Mouse (Mus musculus): ENCODE data around the gene Gpr87. TPM values are rescaled to one million over a fixed set of nuclear protein-coding genes. Genes with fewer than 3 reads are reported as not detected.
"Not testable (repeated sequence)": the region's sequence is repeated elsewhere in the genome, so short reads cannot be mapped to it uniquely, and the experiment has no call there.

The Gpr87 gene
- polyA plus RNA-seq, 2 experiments from 2014 or later, result not detected

DNA sequence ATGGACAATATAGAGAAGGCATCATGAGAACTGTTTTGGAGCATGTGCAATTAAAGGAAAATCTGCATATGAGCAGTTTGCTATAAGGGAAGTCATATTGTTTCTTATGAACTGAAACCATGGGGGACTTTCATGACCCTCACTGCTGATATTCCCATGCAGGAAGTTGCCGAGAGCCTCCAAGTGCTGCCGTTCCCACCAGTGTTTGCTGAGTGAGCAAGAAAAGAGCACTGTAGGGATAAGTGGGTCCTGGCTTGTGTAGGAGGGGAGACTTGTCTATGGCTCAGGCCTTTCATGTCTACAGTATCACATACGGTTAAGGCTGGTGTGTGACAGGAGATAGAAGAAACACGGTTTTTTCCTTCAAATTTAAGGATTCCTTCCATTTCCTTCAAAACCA is 9.2 kb downstream of the Gpr87 start:
- ATAC-seq, result no peak

DNA sequence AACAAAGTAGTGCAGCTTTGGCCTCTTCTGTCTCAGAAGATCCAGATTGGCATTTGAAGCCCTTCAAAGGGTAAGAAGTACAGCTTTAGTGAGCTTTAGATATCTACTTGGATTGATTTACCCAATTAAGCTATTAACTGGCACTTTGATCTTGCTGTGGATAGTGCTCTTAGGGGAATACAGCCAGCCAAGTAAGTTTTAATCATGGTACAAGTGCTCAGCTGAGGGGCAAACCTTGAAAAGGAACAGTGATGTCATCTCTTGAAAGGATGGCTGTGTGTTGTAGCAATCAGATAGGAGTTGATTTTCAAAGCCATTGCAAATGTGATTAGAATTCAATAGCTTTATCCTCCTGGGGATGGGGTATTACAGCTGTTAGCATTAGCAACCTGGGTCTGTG is 12.8 kb downstream of the Gpr87 start:
- no peak for ATAC-seq

DNA sequence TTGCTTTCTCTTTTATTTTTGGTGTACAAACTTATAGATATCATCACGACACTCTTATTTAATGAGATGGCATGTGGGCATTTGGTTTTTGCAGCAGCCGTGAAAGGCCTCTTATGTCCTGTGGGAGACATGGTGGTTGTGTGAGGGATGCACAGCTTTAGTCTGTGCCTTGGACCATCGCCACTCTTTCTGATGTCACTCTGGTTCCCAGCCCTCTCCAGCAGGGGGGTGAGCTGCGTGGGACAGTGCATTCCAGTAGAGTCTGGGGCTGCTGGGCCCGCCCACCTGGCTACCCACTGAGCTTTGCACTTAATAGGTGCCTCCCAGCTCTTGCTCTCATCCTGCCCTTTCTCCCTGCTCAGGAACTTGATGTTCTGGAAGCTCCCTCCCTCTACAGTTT is 13.8 kb downstream of the Gpr87 start:
- ATAC-seq, result no peak

DNA sequence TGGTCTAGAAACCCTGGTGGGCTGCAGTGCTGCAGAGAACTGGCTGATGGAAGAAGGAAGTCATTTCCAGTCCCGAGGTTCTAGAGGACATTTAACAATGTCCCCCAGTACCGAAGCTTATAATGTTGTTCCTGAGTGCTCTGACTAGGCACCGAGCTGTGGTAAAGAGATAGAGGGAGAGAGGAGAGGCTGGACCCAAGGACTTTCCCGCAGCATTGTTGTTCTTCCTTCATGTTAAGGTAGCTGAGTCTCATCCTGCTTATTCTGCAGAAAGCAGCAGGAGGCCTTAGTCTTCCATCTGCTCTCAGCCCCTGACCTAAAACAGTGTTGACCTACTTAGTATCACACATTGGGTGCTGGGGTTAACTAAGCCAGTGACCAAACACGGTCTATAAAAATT is 18.0 kb downstream of the Gpr87 start:
- no peak for ATAC-seq

DNA sequence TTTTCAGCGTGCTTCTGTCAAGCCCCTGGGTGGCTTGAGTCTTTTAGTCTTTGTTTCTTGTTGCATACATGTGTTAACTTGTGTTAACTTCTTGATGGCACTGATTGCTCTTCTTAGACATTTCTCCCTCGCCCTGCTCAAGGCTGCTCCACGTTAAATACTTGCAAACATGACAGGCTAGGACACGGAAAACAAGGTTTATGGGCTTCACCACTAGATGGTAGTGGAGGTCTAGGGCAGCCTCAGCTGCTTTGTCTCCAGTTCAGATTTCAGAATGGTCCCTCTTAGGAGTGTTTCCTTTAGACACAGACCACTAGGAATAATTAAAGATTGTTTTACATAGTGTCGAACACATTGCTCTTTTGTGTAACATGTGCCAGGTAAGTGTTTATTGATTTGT is 19.7 kb downstream of the Gpr87 start:
- ATAC-seq, result peak; percentile 58

DNA sequence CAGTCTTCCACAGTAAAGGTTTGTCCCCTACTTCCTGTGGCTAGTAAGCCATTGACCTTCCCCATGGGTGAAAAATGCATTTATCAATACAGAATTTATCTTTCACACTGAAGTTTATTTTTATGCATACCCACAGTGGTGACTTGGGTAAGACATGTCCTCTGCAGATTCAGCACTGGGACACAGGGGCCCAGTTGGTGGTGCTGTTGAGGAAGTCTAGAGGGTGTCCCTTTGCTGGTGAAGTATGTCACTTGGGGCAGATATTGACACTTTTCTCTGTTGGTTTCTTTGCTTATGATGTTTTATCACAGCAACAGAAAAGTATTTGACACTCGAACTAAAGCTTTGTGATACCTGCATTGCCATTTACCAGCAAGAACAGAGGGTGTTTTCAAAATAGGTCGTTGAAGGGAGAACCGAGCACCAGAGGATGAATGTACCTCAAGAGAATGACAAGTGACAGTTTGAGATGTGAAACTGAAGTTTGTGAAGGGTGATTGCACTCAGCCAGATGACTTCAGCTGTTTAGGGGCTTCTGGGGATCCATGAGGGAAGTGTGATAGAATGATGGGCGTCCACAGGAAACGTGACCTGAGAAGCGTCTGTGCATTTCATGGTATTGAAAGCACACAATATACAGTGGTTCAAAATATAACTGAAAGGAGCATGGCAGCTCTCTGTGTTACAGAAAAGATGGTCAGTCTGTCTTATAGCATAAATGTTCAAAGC is 20.3 kb downstream of the Gpr87 start:
- ATAC-seq, result no peak

DNA sequence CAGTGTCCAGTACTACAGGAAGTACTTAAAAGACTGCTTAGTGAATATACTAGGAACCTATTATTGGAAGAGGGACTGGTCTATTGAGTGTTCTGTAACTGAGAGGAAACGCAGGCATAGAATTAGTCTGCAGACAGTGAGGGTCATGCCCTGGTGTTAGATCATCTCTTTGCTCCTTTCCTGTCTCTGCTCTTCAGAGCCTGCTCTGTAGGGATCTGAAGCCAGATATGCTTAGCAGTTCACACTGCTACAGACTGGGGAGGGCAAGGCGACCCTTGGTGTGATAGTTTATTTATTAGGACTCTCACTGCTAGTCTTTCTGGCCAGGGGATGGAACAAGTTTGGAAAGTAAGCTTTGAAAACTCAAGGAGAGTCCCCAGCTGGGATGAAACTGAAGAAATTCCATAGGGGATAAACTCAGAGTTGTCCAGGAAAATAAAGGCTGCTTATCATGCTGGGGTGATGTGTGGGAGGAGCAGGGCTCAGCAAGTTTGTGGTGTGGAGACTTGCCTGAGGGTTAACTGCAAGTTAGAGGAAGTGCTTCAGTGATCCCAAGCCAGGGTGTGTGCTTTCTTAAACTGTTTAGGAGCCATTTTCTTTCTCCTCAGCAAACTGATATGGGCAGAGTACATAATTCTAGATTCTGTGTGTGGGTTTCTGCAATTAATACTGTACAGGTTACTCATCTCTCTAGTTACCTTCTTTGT is 24.8 kb downstream of the Gpr87 start:
- no peak for ATAC-seq

DNA sequence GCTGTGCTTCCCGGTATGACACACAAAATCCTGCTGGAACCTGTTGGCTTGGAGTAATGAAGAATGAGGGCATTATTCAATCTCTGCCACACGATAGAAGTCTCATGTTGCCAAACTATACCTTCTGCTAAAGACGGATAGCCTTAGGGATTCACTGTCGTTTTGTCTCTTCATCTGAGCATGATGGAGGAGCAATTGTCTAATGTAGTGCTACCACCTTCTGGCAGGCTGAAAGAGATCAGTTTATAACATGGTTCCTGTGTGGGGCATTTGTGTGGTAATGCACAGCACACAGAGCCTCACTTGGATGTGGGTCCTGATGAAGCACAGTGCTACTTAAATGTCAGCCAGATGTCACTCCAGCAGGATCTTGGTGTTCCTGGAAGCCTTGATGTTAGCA is 25.7 kb downstream of the Gpr87 start:
- ATAC-seq, result no peak

DNA sequence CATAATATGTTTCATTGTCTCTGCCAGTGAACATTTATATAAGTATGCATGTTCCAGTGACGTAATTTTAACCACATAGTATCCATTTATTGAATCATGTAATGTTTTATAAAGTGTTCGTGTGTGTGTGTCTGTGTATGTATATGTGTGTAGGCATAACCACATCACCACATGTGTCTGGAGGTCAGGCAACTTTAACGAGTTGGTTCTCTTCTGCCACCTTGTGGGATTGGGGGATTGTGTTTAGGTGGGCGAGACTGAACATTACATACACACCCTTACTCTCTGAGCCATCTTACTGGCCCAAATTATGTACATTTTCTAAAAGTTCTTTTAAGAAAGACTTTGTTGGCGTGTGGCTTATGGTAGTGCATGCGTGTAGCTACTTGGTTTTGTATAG is 26.4 kb downstream of the Gpr87 start:
- no peak for ATAC-seq

DNA sequence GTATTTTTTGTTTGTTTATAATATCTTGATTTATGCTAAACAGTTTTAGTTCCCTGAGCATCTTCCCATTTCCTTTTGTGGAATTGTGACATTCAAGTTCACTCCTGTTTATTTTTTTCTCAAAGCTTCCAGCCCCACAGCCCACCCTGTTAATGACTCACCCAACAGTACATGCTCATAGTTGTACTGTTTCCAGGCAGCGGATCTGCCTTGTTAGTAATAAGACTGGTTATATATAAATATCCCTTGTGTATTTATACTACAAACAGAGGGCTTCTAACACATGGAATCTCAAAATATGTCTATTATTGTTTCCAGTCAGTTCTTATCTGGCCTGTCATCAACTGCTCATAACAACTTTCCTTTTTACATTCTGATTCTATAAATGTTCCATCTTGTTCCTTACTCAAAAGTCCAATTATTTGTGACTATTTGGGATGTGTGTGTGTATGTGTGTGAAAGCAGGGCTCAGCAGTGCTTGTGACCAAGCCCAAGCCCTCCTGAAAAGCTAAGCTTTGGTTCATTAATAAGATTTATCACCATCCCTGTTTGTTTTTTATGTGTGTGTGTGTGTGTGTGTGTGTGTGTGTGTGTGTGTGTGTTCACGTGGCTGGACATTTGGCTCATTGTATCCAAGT is 27.4 kb downstream of the Gpr87 start:
- no peak for ATAC-seq

DNA sequence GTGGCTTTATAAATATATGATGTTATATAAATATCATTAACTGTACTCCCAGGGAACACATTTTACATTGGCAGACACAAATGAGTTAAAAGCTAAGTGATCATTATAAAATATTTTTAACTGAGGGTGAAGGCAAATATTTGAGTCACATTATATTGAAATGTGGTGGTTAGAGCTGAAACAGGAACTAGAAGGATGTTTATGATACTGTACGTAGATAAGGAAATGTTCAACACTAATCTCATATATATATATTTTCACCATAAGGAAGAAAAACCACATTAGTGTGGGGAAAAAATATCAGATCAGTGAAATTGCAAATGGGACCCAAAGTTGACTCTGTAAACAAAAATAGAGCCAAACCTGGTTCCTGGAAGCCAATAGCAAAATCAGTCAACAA is 34.4 kb downstream of the Gpr87 start:
- no peak for ATAC-seq

DNA sequence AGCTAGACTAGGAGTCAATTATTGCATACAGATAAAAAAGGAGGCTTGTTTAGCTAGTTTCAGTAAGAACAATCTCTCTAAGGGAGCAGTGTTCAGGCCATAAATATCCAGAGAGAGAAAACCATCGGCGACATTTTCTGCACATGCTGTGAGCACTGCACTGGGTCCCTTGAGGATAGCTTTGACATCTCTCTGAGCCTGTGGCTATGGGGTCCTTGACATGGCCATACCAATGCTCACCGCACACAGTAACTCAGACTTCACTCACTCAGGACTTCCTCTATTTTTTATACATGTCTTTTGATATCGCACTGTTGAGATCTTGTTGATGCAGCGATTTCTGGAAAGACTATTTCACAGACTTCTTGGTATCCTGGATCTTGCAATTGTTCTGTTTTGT is 37.9 kb downstream of the Gpr87 start:
- ATAC-seq, result no peak

DNA sequence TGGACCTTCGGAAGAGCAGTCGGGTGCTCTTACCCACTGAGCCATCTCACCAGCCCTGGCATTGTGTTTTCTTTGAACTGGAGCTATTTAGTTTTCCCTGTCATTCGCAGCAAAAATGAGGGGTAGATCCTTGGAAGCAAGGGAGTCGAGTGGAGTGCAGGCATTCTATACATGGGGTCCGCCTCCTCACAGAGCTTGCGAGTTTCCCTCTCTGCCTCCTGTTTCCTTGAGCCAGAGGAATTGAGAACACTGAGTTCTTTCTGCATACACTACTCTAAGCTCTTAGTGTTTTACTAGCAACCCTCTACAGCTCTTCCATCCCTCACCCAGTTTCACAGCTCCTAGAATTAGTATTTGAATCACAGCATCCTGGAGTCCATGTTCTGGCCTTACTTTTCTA is 39.5 kb downstream of the Gpr87 start:
- no peak for ATAC-seq

DNA sequence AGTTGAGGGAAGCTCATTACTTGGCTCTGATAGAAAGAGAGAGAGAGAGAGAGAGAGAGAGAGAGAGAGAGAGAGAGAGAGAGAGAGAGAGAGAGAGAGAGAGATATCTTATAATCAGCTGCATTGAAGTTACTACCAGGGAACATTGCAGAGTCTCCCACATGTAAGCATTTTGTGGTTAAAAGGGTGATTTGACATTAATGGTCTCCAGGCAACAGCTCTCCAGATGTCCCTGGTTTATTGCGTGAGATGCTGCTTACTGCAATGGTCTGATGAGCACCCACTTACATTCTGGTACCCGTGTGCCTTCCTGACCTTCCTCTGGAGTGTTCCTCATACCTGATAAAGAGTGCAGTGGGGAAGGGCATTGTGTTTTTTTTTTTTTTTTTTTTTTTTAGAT is 40.0 kb downstream of the Gpr87 start:
- ATAC-seq, result no peak

DNA sequence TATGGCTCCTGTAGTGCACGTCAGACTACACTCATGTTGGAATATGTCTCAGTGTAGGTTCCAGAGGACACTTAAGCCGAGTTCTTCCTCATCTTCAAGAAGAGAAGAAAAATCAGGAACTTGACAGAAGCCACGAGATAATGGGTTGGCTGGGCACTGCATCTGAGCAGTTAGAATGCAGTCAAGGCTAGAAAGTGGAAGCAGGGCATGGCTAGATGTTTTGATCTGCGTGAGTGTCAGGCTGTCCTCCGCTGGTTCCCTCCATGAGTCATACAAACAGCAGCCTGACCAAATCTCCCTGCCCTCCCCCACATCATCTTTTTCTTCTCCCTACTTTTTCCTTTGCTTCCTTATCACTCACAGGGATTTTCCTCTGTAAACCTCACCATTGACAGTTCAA is 41.5 kb downstream of the Gpr87 start, which contains the start of gene P2ry14:
Gene P2ry14 (minus strand): TSS at position 195 of the 400 bp plus-strand sequence.
- ATAC-seq, result no peak

DNA sequence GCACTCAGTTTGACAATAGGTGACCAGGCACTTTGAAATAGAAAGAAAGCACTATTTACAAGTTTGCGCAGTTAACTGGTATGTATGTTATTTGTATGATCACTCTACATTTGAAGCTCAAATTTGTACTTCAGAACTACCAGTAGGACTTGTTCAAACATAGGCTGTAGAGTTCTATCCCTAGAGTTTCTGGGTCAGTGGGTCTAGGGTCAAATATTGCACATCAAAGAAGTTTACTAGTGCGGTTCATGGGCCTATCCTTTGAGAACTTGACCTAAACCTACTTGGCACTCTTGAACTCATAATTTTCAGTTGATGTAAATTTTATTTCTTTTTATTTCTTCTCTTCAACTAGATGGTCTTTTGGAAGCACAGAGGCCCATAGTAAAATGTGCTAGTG is 44.3 kb downstream of the Gpr87 start:
- ATAC-seq, result no peak

DNA sequence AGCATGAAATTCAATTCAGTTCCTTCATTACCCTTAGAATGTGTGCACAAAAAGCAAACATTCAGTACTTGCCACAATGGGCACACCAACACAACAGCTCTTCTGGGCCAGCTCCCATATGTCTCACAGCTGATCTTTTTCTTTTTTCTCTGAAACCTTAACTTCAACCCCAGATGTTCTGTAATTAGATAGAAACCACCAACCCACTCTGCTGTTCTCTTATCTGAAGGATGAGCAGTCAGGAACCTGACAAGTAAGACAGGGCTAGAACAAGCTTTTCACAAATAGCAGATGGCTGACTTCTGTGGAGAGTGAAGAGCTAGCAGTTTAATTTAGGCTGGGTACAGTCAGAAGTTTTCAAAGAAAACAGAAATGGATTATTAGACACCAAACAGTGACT is 45.3 kb downstream of the Gpr87 start:
- no peak for ATAC-seq

DNA sequence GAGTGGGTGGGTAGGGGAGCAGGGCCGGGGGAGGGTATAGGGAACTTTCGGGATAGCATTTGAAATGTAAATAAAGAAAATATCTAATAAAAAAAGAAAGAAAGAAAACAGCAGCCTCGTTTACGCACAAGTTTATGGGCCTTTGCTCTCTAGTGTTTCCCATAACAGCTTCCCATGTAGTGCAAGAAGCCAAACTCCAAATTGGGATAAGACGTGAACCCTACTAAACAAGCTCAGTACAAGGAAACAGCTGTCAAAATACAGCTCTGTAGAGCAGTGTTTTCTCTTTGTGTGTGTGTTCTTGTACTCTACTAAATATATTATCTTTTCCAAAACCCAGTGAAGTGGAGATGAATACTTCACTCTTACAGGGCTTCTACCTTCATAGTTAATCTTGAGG is 49.7 kb downstream of the Gpr87 start:
- ATAC-seq, result no peak

DNA sequence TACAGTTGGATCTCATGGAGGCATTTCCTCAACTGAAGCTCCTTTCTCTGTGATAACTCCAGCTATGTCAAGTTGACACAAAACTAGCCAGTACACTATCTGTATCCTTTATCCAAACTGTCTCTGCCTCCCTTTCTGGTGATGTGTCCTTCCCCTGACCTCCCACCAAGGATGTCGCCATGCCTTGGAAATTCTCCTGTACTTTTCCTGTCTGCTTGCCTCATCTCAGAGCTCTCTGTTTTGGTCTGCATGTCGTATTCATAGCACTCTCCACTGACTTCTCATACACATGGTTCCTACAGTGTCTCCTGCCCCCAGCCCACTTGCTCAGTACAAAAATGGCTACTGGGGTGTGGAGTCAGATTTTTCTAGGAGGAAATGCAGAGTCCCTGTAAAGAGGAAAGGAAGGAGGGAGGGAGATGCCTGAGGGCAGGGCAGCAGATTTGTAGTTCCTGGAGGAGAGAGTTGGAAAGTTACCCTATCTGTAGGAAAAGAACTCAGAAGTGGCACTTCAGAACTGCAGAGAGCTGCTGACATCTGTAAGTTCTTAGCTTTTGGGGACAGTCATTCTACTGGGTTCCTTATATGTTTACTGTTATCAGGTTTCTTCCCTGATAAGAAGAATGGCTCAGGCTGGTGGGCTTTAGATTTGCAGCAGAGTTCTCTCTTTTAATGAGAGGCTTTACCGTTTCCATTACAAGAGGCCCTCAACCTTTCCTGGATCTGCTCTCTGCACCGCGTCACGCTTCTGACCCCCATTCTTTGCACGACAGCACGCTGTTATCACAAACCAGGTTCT is 53.2 kb downstream of the Gpr87 start:
- ATAC-seq, result no peak

DNA sequence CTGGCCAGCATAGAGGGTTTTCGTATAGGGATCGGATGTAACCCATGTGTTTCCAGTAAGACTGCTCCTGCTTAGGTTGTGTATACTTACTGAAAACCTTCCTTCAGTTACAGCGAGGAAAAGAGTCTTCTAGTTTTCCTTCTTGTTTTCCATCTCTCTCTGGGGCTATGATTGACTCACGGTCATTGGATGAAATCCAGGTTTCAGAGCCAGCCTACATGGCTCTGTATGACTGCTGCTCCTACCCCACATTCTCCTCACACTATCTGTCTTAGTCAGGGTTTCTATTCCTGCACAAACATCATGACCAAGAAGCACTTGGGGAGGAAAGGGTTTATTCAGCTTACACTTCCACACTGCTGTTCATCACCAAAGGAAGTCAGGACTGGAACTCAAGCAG is 54.0 kb downstream of the Gpr87 start:
- not testable (repeated sequence) for ATAC-seq

DNA sequence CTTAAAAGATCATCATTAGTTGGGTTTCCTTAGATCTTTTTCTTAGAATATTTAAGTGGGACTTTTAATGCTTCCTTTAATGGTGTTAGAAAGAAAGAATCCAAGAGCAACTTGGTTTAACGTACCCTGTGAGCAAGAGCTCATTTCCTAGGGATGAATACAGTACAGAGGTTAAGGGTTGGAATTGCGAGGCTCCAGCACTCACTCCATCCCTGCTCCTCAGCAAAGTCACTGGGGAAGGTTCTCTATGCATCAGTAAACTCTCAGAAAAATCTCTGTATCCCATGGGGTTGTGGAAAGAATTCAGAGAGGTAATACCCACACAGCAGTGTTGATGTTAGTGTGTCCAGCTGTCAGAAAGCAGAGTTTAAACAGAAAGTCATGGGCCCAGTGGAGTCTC is 54.8 kb downstream of the Gpr87 start:
- no peak for ATAC-seq

DNA sequence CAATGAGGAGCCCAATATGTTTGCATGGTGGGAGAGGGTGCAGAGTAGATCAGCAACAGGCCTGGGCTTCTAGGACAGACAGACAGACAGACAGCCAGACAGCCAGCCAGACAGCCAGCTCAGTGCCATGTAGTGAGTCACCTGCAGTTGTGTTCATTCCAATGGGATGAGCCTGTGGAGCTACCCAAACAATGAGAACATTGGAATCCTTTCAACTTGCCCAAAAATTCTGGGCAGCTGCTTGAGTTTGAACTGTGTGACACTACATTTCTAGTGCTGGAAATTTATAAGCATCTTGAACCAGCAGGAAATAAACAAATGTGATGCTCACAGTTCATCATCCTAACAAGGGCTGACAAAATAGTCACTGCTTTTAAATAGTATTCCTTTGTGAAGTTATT is 55.3 kb downstream of the Gpr87 start:
- ATAC-seq, result no peak

DNA sequence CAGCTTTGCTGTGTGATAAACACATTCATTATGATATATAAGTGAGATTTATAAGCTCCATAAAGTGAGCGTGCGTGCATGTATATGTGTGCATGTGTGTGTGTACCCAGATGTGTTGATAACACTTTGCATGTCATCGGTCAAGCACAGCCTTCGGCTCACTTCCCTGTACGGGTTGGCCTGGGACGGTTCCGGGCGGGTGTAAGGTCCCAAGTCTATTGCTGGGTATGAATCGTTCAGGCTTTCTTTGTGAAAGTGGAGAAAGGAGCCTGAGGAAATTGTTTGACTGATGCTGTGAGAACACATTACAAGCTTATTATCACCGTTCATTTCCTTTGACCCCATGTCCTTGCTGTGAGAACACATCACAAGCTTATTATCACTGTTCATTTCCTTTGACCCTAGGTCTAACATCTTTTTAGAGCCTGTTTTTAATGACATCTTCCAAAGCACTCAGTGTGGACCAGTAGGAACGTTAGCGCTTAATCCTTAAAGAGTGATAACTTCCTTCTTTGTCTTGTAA is 55.9 kb downstream of the Gpr87 start:
- ATAC-seq, result no peak

Measured in CD4-positive, CD25-positive, alpha-beta regulatory T cell, adult 4 months (primary cell).